Mouse (Mus musculus) CH12.LX (cell line): ENCODE results near the gene Msi2.

ENCODE experiments used
- POLR2A ChIP-seq: IDR thresholded peaks from 2 replicates; pipeline ENCODE4 v1.6.1; 2011; ENCODE audit warnings: low read depth, mild to moderate bottlenecking, improper control_type of control experiment, low read length
- RCOR1 ChIP-seq: conservative IDR thresholded peaks from 2 replicates; pipeline ENCODE4 v1.6.1; 2012; ENCODE audit warnings: low read depth, mild to moderate bottlenecking, inconsistent platforms, low read length, improper control_type of control experiment
- ZC3H11A ChIP-seq: IDR thresholded peaks from 2 replicates; pipeline ENCODE4 v1.6.1; 2012; ENCODE audit warnings: low read depth, mild to moderate bottlenecking, inconsistent platforms, low read length, improper control_type of control experiment

DNA sequence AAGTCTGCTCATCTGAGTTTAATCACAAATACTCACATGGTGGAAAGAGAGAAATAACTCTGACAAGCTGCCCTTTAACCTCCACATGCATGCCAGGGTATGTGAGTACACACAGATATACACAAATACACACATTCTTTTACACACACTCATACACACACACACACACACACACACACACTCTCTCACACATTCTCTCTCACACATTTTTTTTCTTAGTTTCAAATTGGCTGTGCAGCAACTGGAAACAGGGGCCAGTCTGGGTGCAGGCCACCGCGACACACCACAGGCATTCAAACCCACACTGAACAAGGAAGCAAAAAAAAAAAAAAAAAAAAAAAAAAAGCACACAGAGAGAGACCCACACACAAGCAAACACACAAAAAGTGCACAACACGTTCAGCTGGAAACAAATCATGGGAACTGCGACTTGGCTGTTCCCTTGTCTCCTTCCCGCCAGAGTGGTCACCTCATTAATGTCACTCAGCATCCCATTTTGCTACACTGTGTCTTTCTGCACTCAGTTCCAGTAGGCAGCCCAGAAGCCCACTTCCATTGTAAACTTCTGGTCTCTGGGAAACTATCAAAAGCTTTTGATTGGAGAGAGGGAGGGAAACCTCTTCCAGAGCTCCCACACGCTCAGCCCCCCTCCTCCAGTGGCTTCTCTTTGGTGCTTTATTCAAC, 16.2 kb downstream of the Msi2 start:
- TF ChIP-seq RCOR1, result no peak
- TF ChIP-seq POLR2A, result no peak
- TF ChIP-seq ZC3H11A, result no peak
